Mouse (Mus musculus): ENCODE results near the gene Atp4a. TPM values are rescaled to one million over a fixed set of nuclear protein-coding genes. Genes with fewer than 3 reads are reported as not detected.
"Not testable (repeated sequence)": the region's sequence is repeated elsewhere in the genome, so short reads cannot be mapped to it uniquely, and the experiment has no call there.

Gene Atp4a
- polyA plus RNA-seq, 1 experiment from 2014 or later = 1.7 TPM

DNA sequence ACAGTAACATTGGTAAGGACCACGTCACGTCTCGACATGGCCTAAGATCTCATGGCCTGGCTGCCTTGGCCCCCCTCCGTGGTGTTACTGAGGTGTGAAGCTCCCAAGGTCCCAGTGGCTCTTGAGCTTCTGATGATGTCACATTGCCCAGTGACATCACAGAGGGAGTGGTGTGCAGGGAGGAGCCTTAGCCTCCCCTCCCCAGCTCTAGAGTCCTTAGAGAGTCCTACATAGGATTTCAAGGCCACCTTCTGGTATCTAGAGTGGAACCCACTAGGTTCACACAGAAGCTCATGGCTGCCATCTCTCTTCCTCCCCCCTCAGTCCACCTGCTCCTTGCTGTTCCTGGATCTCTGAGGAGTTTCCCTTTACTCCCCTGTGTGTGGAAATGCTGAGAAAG is 31.6 kb downstream of the Atp4a start, which contains the start of gene Gapdhs:
TSS of gene Gapdhs (minus strand) at position 65 of the 400 bp plus-strand sequence.
- not testable (repeated sequence) for H3K4me3 ChIP-seq (ENCODE audit: low read depth, low read length); DNase-seq (ENCODE audit: low spot score); H3K4me2 ChIP-seq (ENCODE audit: low read depth, low read length, severe bottlenecking); H3K9ac ChIP-seq (ENCODE audit: low read length); H3K36me3 ChIP-seq (ENCODE audit: control insufficient read depth, insufficient read depth, low read length); H3K9me3 ChIP-seq (ENCODE audit: control insufficient read depth, low read length); H3K27me3 ChIP-seq (ENCODE audit: control insufficient read depth, insufficient read depth, low read length); ATAC-seq (replicated peaks; ENCODE audit: low FRiP score); H3K4me1 ChIP-seq (replicated peaks; ENCODE audit: control insufficient read depth, insufficient read depth, low read length); H3K27ac ChIP-seq (ENCODE audit: low read depth, low read length)
- 100% methylated on average over 1 of the region's 4 CpGs for WGBS

DNA sequence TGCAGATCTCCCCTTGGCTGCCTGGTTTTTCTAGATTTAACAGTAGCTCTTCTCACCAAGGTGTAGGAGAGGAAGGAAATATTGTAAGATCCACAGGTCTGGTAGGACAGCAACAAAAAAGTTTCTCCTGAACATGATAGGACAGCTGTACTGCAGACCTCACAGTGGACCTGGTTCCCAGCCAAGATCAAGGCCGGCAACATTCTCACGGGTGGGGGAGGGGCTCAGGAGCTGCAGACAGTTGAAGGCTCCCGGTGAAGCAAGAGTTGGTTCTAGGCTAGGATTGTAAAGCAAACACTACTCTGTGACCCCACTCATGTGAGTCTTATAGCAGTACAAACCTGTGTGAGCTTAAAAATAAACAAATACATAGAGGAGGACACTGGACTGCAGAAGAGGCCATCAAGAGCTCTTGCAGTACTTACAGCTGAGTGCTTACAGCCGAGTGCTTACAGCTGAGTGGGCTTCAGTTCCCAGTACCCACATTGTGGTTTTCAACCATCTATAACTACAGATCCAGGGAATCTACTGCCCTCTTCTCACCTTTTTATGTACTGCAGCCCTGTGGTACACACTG is 32.1 kb downstream of the Atp4a start:
- Histone ChIP-seq H3K36me3 (ENCODE audit: control insufficient read depth, insufficient read depth, low read length) (no peaks in the 10 kb centered on the region), H3K4me1 (replicated peaks; ENCODE audit: control insufficient read depth, insufficient read depth, low read length) (no peaks in the 10 kb centered on the region), H3K4me2 (ENCODE audit: low read depth, low read length, severe bottlenecking) (no peak overlapping the region), H3K27me3 (ENCODE audit: control insufficient read depth, insufficient read depth, low read length) (no peaks in the 10 kb centered on the region), H3K27ac (ENCODE audit: low read depth, low read length) (no peak overlapping the region), H3K9ac (ENCODE audit: low read length) (no peak overlapping the region), H3K4me3 (ENCODE audit: low read depth, low read length) (no peak overlapping the region), H3K9me3 (ENCODE audit: control insufficient read depth, low read length) (no peaks in the 10 kb centered on the region)
- ATAC-seq (replicated peaks; ENCODE audit: low FRiP score) = no peak
- WGBS = 68% methylated on average over 4 of the region's 4 CpGs
- DNase-seq (ENCODE audit: low spot score) = no peak

DNA sequence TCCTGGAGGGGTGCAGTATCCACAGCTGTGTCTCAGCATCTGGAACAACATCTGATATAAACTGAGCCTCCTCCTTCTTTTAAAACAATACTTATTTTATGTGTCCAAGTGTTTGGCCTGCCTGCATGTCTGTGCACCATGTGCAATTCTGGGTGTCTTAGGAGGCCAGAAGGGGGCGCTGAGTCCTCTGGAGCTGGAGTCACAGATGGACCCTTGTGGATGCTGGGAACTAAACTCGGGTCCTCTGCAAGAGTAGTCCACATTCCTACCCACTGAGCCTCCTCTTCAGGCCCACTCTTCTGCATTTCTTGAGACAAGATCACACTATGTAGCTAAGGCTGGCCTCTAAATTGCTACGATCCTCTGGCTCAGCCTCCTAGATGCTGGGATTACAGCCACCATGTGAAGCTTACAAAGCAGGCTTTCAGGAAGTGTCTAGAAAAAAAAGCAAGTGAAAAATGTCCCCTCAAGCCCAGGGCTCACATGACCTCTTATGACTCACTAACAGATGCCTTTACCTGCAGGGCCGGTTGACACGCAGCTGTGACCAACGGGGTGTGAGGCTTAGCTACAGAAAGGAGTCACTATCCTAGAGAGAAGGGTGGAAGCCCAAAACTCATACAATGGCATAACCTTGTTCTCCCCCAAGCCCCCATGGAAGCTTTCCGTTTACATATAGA is 35.7 kb downstream of the Atp4a start:
- no peak overlapping the region for H3K9ac ChIP-seq (ENCODE audit: low read length)
- no peaks in the 10 kb centered on the region for H3K27me3 ChIP-seq (ENCODE audit: control insufficient read depth, insufficient read depth, low read length)
- no peaks in the 10 kb centered on the region for H3K4me1 ChIP-seq (replicated peaks; ENCODE audit: control insufficient read depth, insufficient read depth, low read length)
- H3K4me3 ChIP-seq (ENCODE audit: low read depth, low read length) = no peak overlapping the region
- H3K4me2 ChIP-seq (ENCODE audit: low read depth, low read length, severe bottlenecking) = no peak overlapping the region
- no peak for ATAC-seq (replicated peaks; ENCODE audit: low FRiP score)
- H3K36me3 ChIP-seq (ENCODE audit: control insufficient read depth, insufficient read depth, low read length) = no peaks in the 10 kb centered on the region
- DNase-seq (ENCODE audit: low spot score) = no peak
- no peak overlapping the region for H3K27ac ChIP-seq (ENCODE audit: low read depth, low read length)
- 82% methylated on average over 7 of the region's 7 CpGs for WGBS
- no peaks in the 10 kb centered on the region for H3K9me3 ChIP-seq (ENCODE audit: control insufficient read depth, low read length)

DNA sequence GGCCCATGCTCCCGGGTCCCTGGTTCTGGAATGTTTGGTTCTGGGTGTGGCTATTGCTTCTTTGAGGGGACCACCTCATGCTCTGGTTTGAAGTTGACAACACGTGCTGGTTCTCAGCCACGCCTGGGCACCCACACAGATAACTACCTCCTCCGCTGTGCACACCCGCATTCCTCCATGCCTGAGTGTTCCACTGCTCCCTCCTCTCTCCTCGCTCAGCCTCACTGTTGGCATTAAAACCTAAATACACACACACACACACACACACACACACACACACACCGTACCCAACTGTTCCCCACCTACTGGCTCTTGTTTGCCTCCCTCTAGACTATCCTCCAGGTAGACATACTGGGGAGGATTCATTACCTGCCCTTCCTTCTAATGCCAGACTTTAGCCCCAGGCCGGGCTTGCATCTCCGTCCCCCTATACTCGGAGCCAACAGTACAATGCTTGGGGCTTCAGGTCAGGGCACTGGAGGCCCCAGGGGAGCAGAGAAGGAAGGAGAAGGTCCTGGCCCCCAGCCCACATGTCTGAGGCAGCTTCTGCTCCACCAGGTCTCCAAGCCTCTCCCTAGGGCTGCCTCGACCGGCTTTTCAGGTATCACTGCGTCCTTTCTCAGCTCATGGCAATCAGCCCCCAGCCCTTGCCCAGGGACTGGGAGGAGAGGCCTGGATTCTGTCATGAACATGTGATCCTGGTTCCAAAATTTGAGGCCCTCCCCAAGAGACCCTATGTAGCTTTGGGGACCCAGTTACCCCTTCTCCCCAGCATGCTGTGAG is 38.0 kb downstream of the Atp4a start:
- Histone ChIP-seq H3K4me2 (ENCODE audit: low read depth, low read length, severe bottlenecking) (no peak overlapping the region), H3K36me3 (ENCODE audit: control insufficient read depth, insufficient read depth, low read length) (peaks cover 1% of the 10 kb centered on the region; the same call in 1 of the 2 replicates), H3K4me3 (ENCODE audit: low read depth, low read length) (no peak overlapping the region), H3K27ac (ENCODE audit: low read depth, low read length) (no peak overlapping the region), H3K4me1 (replicated peaks; ENCODE audit: control insufficient read depth, insufficient read depth, low read length) (no peaks in the 10 kb centered on the region), H3K9me3 (ENCODE audit: control insufficient read depth, low read length) (no peaks in the 10 kb centered on the region; the same call in 1 of the 2 replicates), H3K27me3 (ENCODE audit: control insufficient read depth, insufficient read depth, low read length) (no peaks in the 10 kb centered on the region), H3K9ac (ENCODE audit: low read length) (no peak overlapping the region)
- 89% methylated on average over 13 of the region's 13 CpGs for WGBS
- ATAC-seq (replicated peaks; ENCODE audit: low FRiP score) (no peak), DNase-seq (ENCODE audit: low spot score) (no peak)

DNA sequence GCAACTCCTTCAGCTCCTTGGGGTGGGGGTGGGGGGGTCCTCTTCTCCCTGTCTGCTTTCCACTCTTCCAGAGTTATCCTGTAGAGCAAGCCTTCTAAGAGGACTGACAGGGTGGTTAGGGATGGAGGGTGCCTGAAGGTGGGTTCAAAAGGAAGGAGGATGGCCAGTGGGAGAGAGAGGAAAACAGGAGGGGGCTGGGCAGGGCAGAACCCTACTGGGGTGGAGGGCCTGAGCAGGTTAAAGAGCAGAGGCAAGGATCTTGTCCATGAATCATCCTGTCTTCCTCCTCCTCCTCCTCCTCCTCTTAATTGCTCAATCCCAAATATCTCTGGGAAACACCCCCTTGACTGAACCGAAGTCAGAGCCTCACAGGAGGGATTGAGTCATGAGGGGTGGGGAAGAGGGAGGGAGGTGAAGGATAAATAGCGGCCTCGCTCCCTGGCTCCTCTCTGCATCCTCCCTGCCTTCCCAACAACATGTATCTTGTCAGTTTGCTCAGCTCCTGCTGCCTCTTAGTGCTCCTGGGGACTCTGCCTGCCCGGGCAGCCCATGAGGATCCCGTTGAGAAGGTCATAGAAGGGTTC is 39.2 kb downstream of the Atp4a start, which contains the start of gene Sbsn:
TSS of gene Sbsn (plus strand) at position 386 of the 584 bp plus-strand sequence.
- ATAC-seq (replicated peaks; ENCODE audit: low FRiP score) (no peak), DNase-seq (ENCODE audit: low spot score) (no peak)
- H3K27ac ChIP-seq (ENCODE audit: low read depth, low read length) = no peak within 1 kb of the TSS
- H3K4me2 ChIP-seq (ENCODE audit: low read depth, low read length, severe bottlenecking) = no peak within 1 kb of the TSS
- WGBS = 81% methylated on average over 5 of the region's 5 CpGs
- H3K9ac ChIP-seq (ENCODE audit: low read length) = no peak within 1 kb of the TSS
- H3K4me1 ChIP-seq (replicated peaks; ENCODE audit: control insufficient read depth, insufficient read depth, low read length) = no peaks in the 10 kb centered on the region
- no peaks in the 10 kb centered on the region; the same call in 1 of the 2 replicates for H3K9me3 ChIP-seq (ENCODE audit: control insufficient read depth, low read length)
- H3K36me3 ChIP-seq (ENCODE audit: control insufficient read depth, insufficient read depth, low read length) = peaks cover 3% of the 10 kb centered on the region; the same call in 1 of the 2 replicates
- H3K27me3 ChIP-seq (ENCODE audit: control insufficient read depth, insufficient read depth, low read length) = no peaks in the 10 kb centered on the region
- H3K4me3 ChIP-seq (ENCODE audit: low read depth, low read length) = no peak within 1 kb of the TSS

DNA sequence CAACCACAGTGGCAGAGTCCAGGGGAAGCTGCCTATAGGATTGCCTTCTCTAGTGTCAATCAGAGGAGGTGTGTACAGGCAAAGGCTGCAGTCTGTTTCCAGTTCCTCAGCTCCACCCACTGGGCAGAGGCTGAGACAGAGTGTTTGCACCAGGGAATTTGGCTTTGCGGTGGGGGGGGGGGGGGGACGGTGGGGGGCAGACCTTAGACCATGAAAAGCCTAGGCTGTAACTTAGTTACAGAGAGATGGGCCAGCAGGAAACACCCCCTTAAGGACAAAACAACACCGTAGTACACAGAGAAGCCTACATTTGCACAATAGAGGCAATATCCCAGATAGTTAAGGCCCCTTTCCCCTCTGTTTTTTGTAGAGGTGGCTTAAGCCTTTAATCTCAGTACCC is 45.0 kb downstream of the Atp4a start:
- no peaks in the 10 kb centered on the region; the same call in 1 of the 2 replicates for H3K9me3 ChIP-seq (ENCODE audit: control insufficient read depth, low read length)
- DNase-seq (ENCODE audit: low spot score) (no peak), ATAC-seq (replicated peaks; ENCODE audit: low FRiP score) (no peak)
- H3K4me2 ChIP-seq (ENCODE audit: low read depth, low read length, severe bottlenecking) = no peak overlapping the region
- H3K4me1 ChIP-seq (replicated peaks; ENCODE audit: control insufficient read depth, insufficient read depth, low read length) = no peaks in the 10 kb centered on the region
- no peak overlapping the region for H3K9ac ChIP-seq (ENCODE audit: low read length)
- peaks cover 3% of the 10 kb centered on the region; the same call in 1 of the 2 replicates for H3K36me3 ChIP-seq (ENCODE audit: control insufficient read depth, insufficient read depth, low read length)
- WGBS = 82% methylated on average over 3 of the region's 3 CpGs
- H3K27me3 ChIP-seq (ENCODE audit: control insufficient read depth, insufficient read depth, low read length) = no peaks in the 10 kb centered on the region
- no peak overlapping the region for H3K4me3 ChIP-seq (ENCODE audit: low read depth, low read length)
- no peak overlapping the region for H3K27ac ChIP-seq (ENCODE audit: low read depth, low read length)

DNA sequence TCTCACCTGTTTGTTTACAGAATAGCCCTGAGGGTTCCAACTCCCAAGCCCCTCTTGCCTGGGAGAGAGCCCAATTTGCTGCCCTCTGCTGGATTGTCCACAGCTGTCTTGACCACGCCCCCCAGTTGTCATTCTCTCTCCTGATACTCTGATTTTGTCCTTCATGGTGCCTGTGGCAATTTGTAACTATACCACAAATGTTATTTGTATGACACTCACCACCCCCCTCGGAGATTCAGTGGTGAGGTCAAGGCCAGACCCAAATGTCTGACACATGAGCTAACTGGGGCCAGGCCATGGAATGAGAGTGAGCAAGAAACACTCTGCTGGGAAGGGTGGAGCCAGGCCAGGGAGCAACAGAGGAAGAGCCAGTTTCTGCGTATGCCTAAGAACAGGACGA is 46.8 kb downstream of the Atp4a start:
- H3K36me3 ChIP-seq (ENCODE audit: control insufficient read depth, insufficient read depth, low read length) = peaks cover 3% of the 10 kb centered on the region; the same call in 1 of the 2 replicates
- no peaks in the 10 kb centered on the region; the same call in 1 of the 2 replicates for H3K9me3 ChIP-seq (ENCODE audit: control insufficient read depth, low read length)
- no peaks in the 10 kb centered on the region for H3K4me1 ChIP-seq (replicated peaks; ENCODE audit: control insufficient read depth, insufficient read depth, low read length)
- H3K27ac ChIP-seq (ENCODE audit: low read depth, low read length) = no peak overlapping the region
- peak; percentile 62 for DNase-seq (ENCODE audit: low spot score)
- ATAC-seq (replicated peaks; ENCODE audit: low FRiP score) = no peak
- H3K9ac ChIP-seq (ENCODE audit: low read length) = no peak overlapping the region
- no peak overlapping the region for H3K4me3 ChIP-seq (ENCODE audit: low read depth, low read length)
- no peak overlapping the region for H3K4me2 ChIP-seq (ENCODE audit: low read depth, low read length, severe bottlenecking)
- H3K27me3 ChIP-seq (ENCODE audit: control insufficient read depth, insufficient read depth, low read length) = no peaks in the 10 kb centered on the region
- WGBS = 40% methylated on average over 4 of the region's 4 CpGs

DNA sequence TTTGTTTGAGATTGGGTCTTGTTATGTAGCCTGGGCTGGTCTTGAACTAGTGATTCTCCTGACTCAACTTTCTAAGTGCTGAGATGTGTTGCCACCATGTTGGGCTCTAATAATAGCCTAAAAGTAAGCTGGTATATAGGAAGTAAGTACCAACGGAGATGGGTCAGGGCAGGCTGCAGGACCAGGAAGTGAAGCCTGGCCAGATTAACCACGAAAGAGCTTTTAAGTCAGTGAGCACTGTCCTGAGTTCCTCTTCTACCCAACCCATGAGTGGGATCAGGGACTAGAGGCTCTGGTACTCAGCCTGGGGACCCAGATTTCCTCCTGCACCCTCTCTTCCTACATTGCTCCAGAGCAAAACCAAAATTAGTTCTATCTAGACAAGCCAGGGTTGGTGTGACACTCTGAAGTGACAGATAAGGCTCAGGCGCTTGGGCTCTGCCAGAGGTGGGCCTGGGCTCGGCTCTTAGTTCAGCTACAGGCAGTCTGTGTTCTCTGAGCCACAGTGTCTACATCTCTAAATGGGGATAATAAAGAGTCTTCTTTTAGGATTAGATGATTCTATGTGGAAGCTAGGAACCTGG is 49.9 kb downstream of the Atp4a start:
- H3K27ac ChIP-seq (ENCODE audit: low read depth, low read length) = no peak overlapping the region
- no peak overlapping the region for H3K4me2 ChIP-seq (ENCODE audit: low read depth, low read length, severe bottlenecking)
- H3K9ac ChIP-seq (ENCODE audit: low read length) = no peak overlapping the region
- no peaks in the 10 kb centered on the region for H3K4me1 ChIP-seq (replicated peaks; ENCODE audit: control insufficient read depth, insufficient read depth, low read length)
- DNase-seq (ENCODE audit: low spot score) = no peak
- no peak for ATAC-seq (replicated peaks; ENCODE audit: low FRiP score)
- WGBS = 81% methylated on average over 4 of the region's 4 CpGs
- H3K4me3 ChIP-seq (ENCODE audit: low read depth, low read length) = no peak overlapping the region
- H3K36me3 ChIP-seq (ENCODE audit: control insufficient read depth, insufficient read depth, low read length) = no peaks in the 10 kb centered on the region
- no peaks in the 10 kb centered on the region for H3K9me3 ChIP-seq (ENCODE audit: control insufficient read depth, low read length)
- no peaks in the 10 kb centered on the region for H3K27me3 ChIP-seq (ENCODE audit: control insufficient read depth, insufficient read depth, low read length)
